Mouse (Mus musculus): Measurements from ENCODE around the gene Gstm2. TPM values are rescaled to one million over a fixed set of nuclear protein-coding genes. Genes with fewer than 3 reads are reported as not detected.

Gstm2 gene
- polyA plus RNA-seq, 1 experiment from 2014 or later, result 68.2 TPM

- ATAC-seq (ENCODE audit: insufficient number of reproducible peaks, insufficient read depth, low FRiP score, low read depth), result no peak
- H3K4me1 ChIP-seq (ENCODE audit: control insufficient read depth in 2 of 2, insufficient read depth in 2 of 2, low read length in 2 of 2), result peaks cover 13 to 23% of the 10 kb centered on the region in 2 experiments; a peak in 3 of 4 replicates
- no peak within 1 kb of the TSS for H3K27ac ChIP-seq (replicated peaks in 1 of 2; ENCODE audit: control insufficient read depth in 1 of 2, insufficient read depth in 1 of 2, low read depth in 2 of 2, low read length in 2 of 2)
- H3K9ac ChIP-seq (ENCODE audit: low read length), result peak within 1 kb of the TSS; percentile 59
- 12% methylated on average over 20 of the region's 20 CpGs for WGBS
- H3K9me3 ChIP-seq (ENCODE audit: control insufficient read depth, low read length), result no peaks in the 10 kb centered on the region
- H3K4me2 ChIP-seq (ENCODE audit: low read length), result peak within 1 kb of the TSS; percentile 67
- peak within 1 kb of the TSS; percentile 30 to 40 for H3K4me3 ChIP-seq (ENCODE audit: control insufficient read depth in 1 of 2, insufficient read depth in 1 of 2, low read depth in 1 of 2, low read length in 2 of 2)
- no peaks in the 10 kb centered on the region for H3K27me3 ChIP-seq (ENCODE audit: control insufficient read depth, insufficient read depth, low read length)
- H3K36me3 ChIP-seq (ENCODE audit: control insufficient read depth, insufficient read depth, low read length), result no peaks in the 10 kb centered on the region
Measured at GRCm38 (mm10) chr3:107943239-107943990, 42.8 kb downstream of the Gstm2 start, which contains the start of gene Gstm6. TSS of gene Gstm6 (minus strand) at chr3:107943749.

- WGBS, result 60% methylated on average over 4 of the region's 4 CpGs
- H3K27me3 ChIP-seq (ENCODE audit: control insufficient read depth, insufficient read depth, low read length), result no peaks in the 10 kb centered on the region
Measured at GRCm38 (mm10) chr3:107941261-107941660, 45.0 kb downstream of the Gstm2 start.

GRCm38 (mm10) chr3:107940524-107940923 is 45.7 kb downstream of the Gstm2 start:
- Histone ChIP-seq H3K4me3 (ENCODE audit: control insufficient read depth in 1 of 2, insufficient read depth in 1 of 2, low read depth in 1 of 2, low read length in 2 of 2) (no peak overlapping the region), H3K9ac (ENCODE audit: low read length) (no peak overlapping the region), H3K27ac (replicated peaks in 1 of 2; ENCODE audit: control insufficient read depth in 1 of 2, insufficient read depth in 1 of 2, low read depth in 2 of 2, low read length in 2 of 2) (peak overlapping the region in 1 of 2 experiments; percentile 55; a peak in 2 of 4 replicates), H3K36me3 (ENCODE audit: control insufficient read depth, insufficient read depth, low read length) (no peaks in the 10 kb centered on the region), H3K4me1 (ENCODE audit: control insufficient read depth in 2 of 2, insufficient read depth in 2 of 2, low read length in 2 of 2) (peaks cover 13 to 28% of the 10 kb centered on the region in 2 experiments; a peak in 3 of 4 replicates), H3K27me3 (ENCODE audit: control insufficient read depth, insufficient read depth, low read length) (no peaks in the 10 kb centered on the region), H3K9me3 (ENCODE audit: control insufficient read depth, low read length) (no peaks in the 10 kb centered on the region), H3K4me2 (ENCODE audit: low read length) (no peak overlapping the region)
- ATAC-seq (ENCODE audit: insufficient number of reproducible peaks, insufficient read depth, low FRiP score, low read depth), result no peak
- 34% methylated on average over 7 of the region's 7 CpGs for WGBS

More at GRCm38 (mm10) chr3:107941261-107941660, 45.0 kb downstream of the Gstm2 start:
- Histone ChIP-seq H3K4me1 (ENCODE audit: control insufficient read depth in 2 of 2, insufficient read depth in 2 of 2, low read length in 2 of 2) (peaks cover 13 to 23% of the 10 kb centered on the region in 2 experiments; a peak in 3 of 4 replicates), H3K36me3 (ENCODE audit: control insufficient read depth, insufficient read depth, low read length) (no peaks in the 10 kb centered on the region), H3K27ac (replicated peaks in 1 of 2; ENCODE audit: control insufficient read depth in 1 of 2, insufficient read depth in 1 of 2, low read depth in 2 of 2, low read length in 2 of 2) (no peak overlapping the region), H3K9ac (ENCODE audit: low read length) (no peak overlapping the region), H3K4me2 (ENCODE audit: low read length) (no peak overlapping the region), H3K4me3 (ENCODE audit: control insufficient read depth in 1 of 2, insufficient read depth in 1 of 2, low read depth in 1 of 2, low read length in 2 of 2) (no peak overlapping the region), H3K9me3 (ENCODE audit: control insufficient read depth, low read length) (no peaks in the 10 kb centered on the region)
- no peak for ATAC-seq (ENCODE audit: insufficient number of reproducible peaks, insufficient read depth, low FRiP score, low read depth)

GRCm38 (mm10) chr3:107939830-107940229 is 46.4 kb downstream of the Gstm2 start:
- Histone ChIP-seq H3K9me3 (ENCODE audit: control insufficient read depth, low read length) (no peaks in the 10 kb centered on the region), H3K4me3 (ENCODE audit: control insufficient read depth in 1 of 2, insufficient read depth in 1 of 2, low read depth in 1 of 2, low read length in 2 of 2) (no peak overlapping the region), H3K27ac (replicated peaks in 1 of 2; ENCODE audit: control insufficient read depth in 1 of 2, insufficient read depth in 1 of 2, low read depth in 2 of 2, low read length in 2 of 2) (no peak overlapping the region), H3K4me2 (ENCODE audit: low read length) (no peak overlapping the region), H3K27me3 (ENCODE audit: control insufficient read depth, insufficient read depth, low read length) (no peaks in the 10 kb centered on the region), H3K36me3 (ENCODE audit: control insufficient read depth, insufficient read depth, low read length) (no peaks in the 10 kb centered on the region), H3K4me1 (ENCODE audit: control insufficient read depth in 2 of 2, insufficient read depth in 2 of 2, low read length in 2 of 2) (peaks cover 13 to 28% of the 10 kb centered on the region in 2 experiments; a peak in 3 of 4 replicates), H3K9ac (ENCODE audit: low read length) (no peak overlapping the region)
- no peak for ATAC-seq (ENCODE audit: insufficient number of reproducible peaks, insufficient read depth, low FRiP score, low read depth)
- 65% methylated on average over 4 of the region's 4 CpGs for WGBS

GRCm38 (mm10) chr3:107939403-107939802 is 46.9 kb downstream of the Gstm2 start:
- no peak overlapping the region for H3K4me3 ChIP-seq (ENCODE audit: control insufficient read depth in 1 of 2, insufficient read depth in 1 of 2, low read depth in 1 of 2, low read length in 2 of 2)
- H3K27ac ChIP-seq (replicated peaks in 1 of 2; ENCODE audit: control insufficient read depth in 1 of 2, insufficient read depth in 1 of 2, low read depth in 2 of 2, low read length in 2 of 2), result no peak overlapping the region
- H3K4me1 ChIP-seq (ENCODE audit: control insufficient read depth in 2 of 2, insufficient read depth in 2 of 2, low read length in 2 of 2), result peaks cover 13 to 28% of the 10 kb centered on the region in 2 experiments; a peak in 3 of 4 replicates
- H3K4me2 ChIP-seq (ENCODE audit: low read length), result no peak overlapping the region
- H3K27me3 ChIP-seq (ENCODE audit: control insufficient read depth, insufficient read depth, low read length), result no peaks in the 10 kb centered on the region
- H3K36me3 ChIP-seq (ENCODE audit: control insufficient read depth, insufficient read depth, low read length), result no peaks in the 10 kb centered on the region
- ATAC-seq (ENCODE audit: insufficient number of reproducible peaks, insufficient read depth, low FRiP score, low read depth), result 0 out of 2 replicates have a peak, but pooled peaks have one; percentile 10
- 41% methylated on average over 3 of the region's 3 CpGs for WGBS
- no peaks in the 10 kb centered on the region for H3K9me3 ChIP-seq (ENCODE audit: control insufficient read depth, low read length)
- H3K9ac ChIP-seq (ENCODE audit: low read length), result no peak overlapping the region

GRCm38 (mm10) chr3:107935888-107936287 is 50.4 kb downstream of the Gstm2 start:
- Histone ChIP-seq H3K36me3 (ENCODE audit: control insufficient read depth, insufficient read depth, low read length) (no peaks in the 10 kb centered on the region), H3K4me3 (ENCODE audit: control insufficient read depth in 1 of 2, insufficient read depth in 1 of 2, low read depth in 1 of 2, low read length in 2 of 2) (no peak overlapping the region)

GRCm38 (mm10) chr3:107935268-107935667 is 51.0 kb downstream of the Gstm2 start:
- Histone ChIP-seq H3K36me3 (ENCODE audit: control insufficient read depth, insufficient read depth, low read length) (no peaks in the 10 kb centered on the region), H3K9me3 (ENCODE audit: control insufficient read depth, low read length) (no peaks in the 10 kb centered on the region), H3K9ac (ENCODE audit: low read length) (no peak overlapping the region), H3K27me3 (ENCODE audit: control insufficient read depth, insufficient read depth, low read length) (no peaks in the 10 kb centered on the region), H3K4me1 (ENCODE audit: control insufficient read depth in 2 of 2, insufficient read depth in 2 of 2, low read length in 2 of 2) (peaks cover 13 to 19% of the 10 kb centered on the region in 2 experiments), H3K4me3 (ENCODE audit: control insufficient read depth in 1 of 2, insufficient read depth in 1 of 2, low read depth in 1 of 2, low read length in 2 of 2) (no peak overlapping the region), H3K4me2 (ENCODE audit: low read length) (no peak overlapping the region), H3K27ac (replicated peaks in 1 of 2; ENCODE audit: control insufficient read depth in 1 of 2, insufficient read depth in 1 of 2, low read depth in 2 of 2, low read length in 2 of 2) (no peak overlapping the region)
- no peak for ATAC-seq (ENCODE audit: insufficient number of reproducible peaks, insufficient read depth, low FRiP score, low read depth)
- 39% methylated on average over 3 of the region's 3 CpGs for WGBS

More at GRCm38 (mm10) chr3:107935888-107936287, 50.4 kb downstream of the Gstm2 start:
- H3K9ac ChIP-seq (ENCODE audit: low read length), result no peak overlapping the region
- ATAC-seq (ENCODE audit: insufficient number of reproducible peaks, insufficient read depth, low FRiP score, low read depth), result no peak
- H3K9me3 ChIP-seq (ENCODE audit: control insufficient read depth, low read length), result no peaks in the 10 kb centered on the region
- H3K4me1 ChIP-seq (ENCODE audit: control insufficient read depth in 2 of 2, insufficient read depth in 2 of 2, low read length in 2 of 2), result peaks cover 18 to 25% of the 10 kb centered on the region in 2 experiments
- H3K27ac ChIP-seq (replicated peaks in 1 of 2; ENCODE audit: control insufficient read depth in 1 of 2, insufficient read depth in 1 of 2, low read depth in 2 of 2, low read length in 2 of 2), result no peak overlapping the region
- H3K4me2 ChIP-seq (ENCODE audit: low read length), result no peak overlapping the region
- 25% methylated on average over 3 of the region's 3 CpGs for WGBS
- H3K27me3 ChIP-seq (ENCODE audit: control insufficient read depth, insufficient read depth, low read length), result no peaks in the 10 kb centered on the region
